In the genomic region with DNA sequence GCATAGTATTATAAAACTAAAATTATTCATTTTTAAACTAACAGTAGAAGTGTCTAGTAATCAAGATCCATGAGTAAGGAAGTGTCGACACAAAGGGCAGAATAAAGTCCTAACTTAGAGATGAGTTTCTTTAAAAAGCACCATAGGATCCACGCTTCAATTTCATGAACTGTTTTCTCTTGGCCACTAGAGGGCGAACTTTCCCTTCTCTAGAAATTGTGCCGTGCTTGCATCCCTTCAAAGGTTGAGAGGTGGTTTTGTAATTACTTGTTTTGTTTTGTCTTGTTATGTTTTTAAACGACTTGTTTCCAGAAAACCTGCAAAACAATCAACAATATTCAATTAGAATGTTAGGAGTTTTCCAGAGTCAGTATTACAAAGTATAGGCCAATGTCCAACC, we compare ENCODE assay signal across 10 mouse cellular contexts.
DNase-seq lines count a peak whose midpoint lies in the region; ATAC-seq and TF ChIP-seq lines count a peak whose summit lies in the region.
"Had no signal": no experiment of that assay in that cellular context is flagged by ENCODE, and none has a peak within 500 bp of the region (broad histone marks: within the 10 kb centered on the region; RNA-seq: fewer than 3 reads in every experiment).

No protein-coding gene starts in this region.

- H3K9ac ChIP-seq in liver, adult 2 months (ENCODE audit: low read depth, low read length) = no peak overlapping the region
- H3K9ac ChIP-seq in liver, embryonic 11.5 days (ENCODE audit: low read depth, low read length) = no peak overlapping the region
- no peak overlapping the region for H3K9ac ChIP-seq in embryonic facial prominence, embryonic 14.5 days (ENCODE audit: low read depth, low read length)
- H3K9ac ChIP-seq: hindbrain, embryonic 15.5 days; neural tube, embryonic 13.5 days had no signal

- no peak for TF ChIP-seq POLR2A in liver, adult 2 months (IDR thresholded peaks at IDR 0.05; ENCODE audit: extremely low read depth, insufficient read depth, low read length)

- no peaks in the 10 kb centered on the region; the same call in 1 of the 2 replicates for H3K27me3 ChIP-seq in liver, adult 2 months (ENCODE audit: control insufficient read depth, insufficient read depth, low read length)
- H3K27me3 ChIP-seq in liver, embryonic 11.5 days (replicated peaks; ENCODE audit: control insufficient read depth, insufficient read depth, low read length) = no peaks in the 10 kb centered on the region
- no peaks in the 10 kb centered on the region for H3K27me3 ChIP-seq in embryonic facial prominence, embryonic 14.5 days (replicated peaks; ENCODE audit: control insufficient read depth, insufficient read depth, low read length)
- H3K27me3 ChIP-seq: neural tube, embryonic 13.5 days had no signal

- no peak for ATAC-seq in liver, embryonic 11.5 days (replicated peaks; ENCODE audit: low FRiP score)
- ATAC-seq in embryonic facial prominence, embryonic 14.5 days (ENCODE audit: low read depth) = 0 out of 2 replicates have a peak, but pooled peaks have one; percentile 41
- no peak for ATAC-seq in megakaryocyte progenitor cell, adult 5-6 weeks (replicated peaks; ENCODE audit: poor library complexity)
- no peak for ATAC-seq in megakaryocyte, adult 5-6 weeks (ENCODE audit: poor library complexity, severe bottlenecking)

- no peaks in the 10 kb centered on the region for H3K36me3 ChIP-seq in liver, adult 2 months (ENCODE audit: control insufficient read depth, insufficient read depth, low read length)
- no peaks in the 10 kb centered on the region for H3K36me3 ChIP-seq in liver, embryonic 11.5 days (ENCODE audit: control insufficient read depth, insufficient read depth, low read length)
- H3K36me3 ChIP-seq in embryonic facial prominence, embryonic 14.5 days (ENCODE audit: control insufficient read depth, insufficient read depth, low read length) = no peaks in the 10 kb centered on the region
- H3K36me3 ChIP-seq: hindbrain, embryonic 15.5 days; neural tube, embryonic 13.5 days had no signal

- peak; percentile 57 for TF ChIP-seq CTCF in liver, adult 2 months (IDR thresholded peaks at IDR 0.05; ENCODE audit: low read depth, low read length)

- no peaks in the 10 kb centered on the region for H3K9me3 ChIP-seq in liver, embryonic 11.5 days (ENCODE audit: control insufficient read depth, low read length)
- H3K9me3 ChIP-seq in embryonic facial prominence, embryonic 14.5 days (ENCODE audit: control insufficient read depth, low read length) = no peaks in the 10 kb centered on the region
- H3K9me3 ChIP-seq: hindbrain, embryonic 15.5 days; neural tube, embryonic 13.5 days had no signal

- no peak overlapping the region for H3K4me3 ChIP-seq in liver, adult 2 months (ENCODE audit: insufficient read depth, low read depth, low read length)
- no peak overlapping the region for H3K4me3 ChIP-seq in liver, embryonic 11.5 days (ENCODE audit: low read depth, low read length)
- H3K4me3 ChIP-seq in embryonic facial prominence, embryonic 14.5 days (ENCODE audit: low read depth, low read length) = no peak overlapping the region
- H3K4me3 ChIP-seq: hindbrain, embryonic 15.5 days; neural tube, embryonic 13.5 days had no signal

- no peaks in the 10 kb centered on the region for H3K79me2 ChIP-seq in liver, adult 2 months (ENCODE audit: control insufficient read depth, insufficient read depth, low read length)

- WGBS in liver, adult 2 months = 2% methylated on average over 5 of the region's 5 CpGs
- 4% methylated on average over 5 of the region's 5 CpGs for WGBS in liver, embryonic 11.5 days
- WGBS in embryonic facial prominence, embryonic 14.5 days = 4% methylated on average over 5 of the region's 5 CpGs

- no peaks in the 10 kb centered on the region for H3K4me1 ChIP-seq in liver, adult 2 months (ENCODE audit: control insufficient read depth, insufficient read depth, low read length)
- no peaks in the 10 kb centered on the region for H3K4me1 ChIP-seq in liver, embryonic 11.5 days (replicated peaks; ENCODE audit: control insufficient read depth, insufficient read depth, low read length)
- H3K4me1 ChIP-seq in embryonic facial prominence, embryonic 14.5 days (ENCODE audit: control insufficient read depth, insufficient read depth, low read length) = peaks cover 11% of the 10 kb centered on the region; the same call in 1 of the 2 replicates

- H3K27ac ChIP-seq in liver, adult 2 months (replicated peaks; ENCODE audit: insufficient read depth, low read depth, low read length) = no peak overlapping the region
- H3K27ac ChIP-seq in liver, embryonic 11.5 days (ENCODE audit: low read depth, low read length) = no peak overlapping the region
- no peak overlapping the region for H3K27ac ChIP-seq in embryonic facial prominence, embryonic 14.5 days (replicated peaks; ENCODE audit: low read depth, low read length)
- H3K27ac ChIP-seq: hindbrain, embryonic 15.5 days; neural tube, embryonic 13.5 days had no signal

- peak; percentile 9 for DNase-seq in cerebellum, adult 9-10 months
- DNase-seq in cerebellum, adult 11 months = no peak
- peak; percentile 32 for DNase-seq in liver, adult 2 months (ENCODE audit: extremely low read depth, low read depth, low spot score)
- no peak for DNase-seq in liver, embryonic 11.5 days (ENCODE audit: low spot score)
- peak; percentile 0 for DNase-seq in MEL-GATA-1-ER (ENCODE audit: extremely low read depth, low read depth)
- peak; percentile 68 for DNase-seq in embryonic facial prominence, embryonic 14.5 days (ENCODE audit: low spot score)

- H3K4me2 ChIP-seq in liver, embryonic 11.5 days = no peak overlapping the region
- no peak overlapping the region for H3K4me2 ChIP-seq in embryonic facial prominence, embryonic 14.5 days (ENCODE audit: low read depth, low read length)
- H3K4me2 ChIP-seq: hindbrain, embryonic 15.5 days; neural tube, embryonic 13.5 days had no signal

Comparison
In these comparisons a context has a peak if more than half of its experiments do, and no peak if none do; other contexts are left out.
1. DNase-seq: peak in cerebellum, adult 9-10 months (single experiment), liver, adult 2 months (single experiment), MEL-GATA-1-ER (single experiment) and embryonic facial prominence, embryonic 14.5 days (single experiment); none in cerebellum, adult 11 months (single experiment) and liver, embryonic 11.5 days (single experiment).